ENCODE assay signal across 10 mouse cellular contexts in genomic region chr4:155207841-155208240, GRCm38 (mm10). TPM values are rescaled to one million over a fixed set of nuclear protein-coding genes. Genes with fewer than 3 reads are reported as not detected.
DNase-seq lines count a peak whose midpoint lies in the region; ATAC-seq and TF ChIP-seq lines count a peak whose summit lies in the region.
"Had no signal": no experiment of that assay in that cellular context is flagged by ENCODE, and none has a peak within 500 bp of the region (broad histone marks: within the 10 kb centered on the region; RNA-seq: fewer than 3 reads in every experiment).

No protein-coding gene starts in this region.

- WGBS in heart, postnatal 0 days: 64% methylated on average over 3 of the region's 3 CpGs
- 49% methylated on average over 3 of the region's 3 CpGs for WGBS in spleen, adult 2 months
- WGBS in limb, embryonic 13.5 days: 78% methylated on average over 3 of the region's 3 CpGs

- TF ChIP-seq EP300 in heart, postnatal 0 days (IDR thresholded peaks at IDR 0.05; ENCODE audit: low read depth): no peak

- peaks cover 68% of the 10 kb centered on the region for H3K4me1 ChIP-seq in heart, postnatal 0 days (ENCODE audit: control insufficient read depth, insufficient read depth)
- peaks cover 38% of the 10 kb centered on the region; the same call in 1 of the 2 replicates for H3K4me1 ChIP-seq in spleen, adult 2 months (ENCODE audit: control insufficient read depth, insufficient read depth, insufficient read length)
- H3K4me1 ChIP-seq in limb, embryonic 13.5 days: peaks cover 82% of the 10 kb centered on the region

- no peaks in the 10 kb centered on the region for H3K9me3 ChIP-seq in heart, postnatal 0 days (replicated peaks; ENCODE audit: control insufficient read depth, low read length)
- H3K9me3 ChIP-seq in limb, embryonic 13.5 days: no peaks in the 10 kb centered on the region

- DNase-seq in heart, postnatal 0 days (ENCODE audit: low spot score): no peak
- DNase-seq in heart, adult 18-20 months: no peak
- no peak for DNase-seq in spleen, adult 2 months (ENCODE audit: low read depth in 1 of 2, low spot score in 2 of 2)
- DNase-seq in spleen, adult 18-20 months: no peak
- DNase-seq in layer of hippocampus, postnatal 36 days: no peak
- no peak for DNase-seq in adrenal gland, adult 8-10 months
- DNase-seq: cerebellum, adult 9-10 months; gastrocnemius, postnatal 25 days had no signal

- no peaks in the 10 kb centered on the region for H3K27me3 ChIP-seq in heart, postnatal 0 days (ENCODE audit: control insufficient read depth, insufficient read depth, low read length)
- no peaks in the 10 kb centered on the region for H3K27me3 ChIP-seq in spleen, adult 2 months (ENCODE audit: control insufficient read depth, insufficient read depth, low read length)
- H3K27me3 ChIP-seq in limb, embryonic 13.5 days: no peaks in the 10 kb centered on the region

- no peak for TF ChIP-seq CTCF in heart, postnatal 0 days (IDR thresholded peaks at IDR 0.05; ENCODE audit: low read depth)
- no peak for TF ChIP-seq CTCF in spleen, adult 2 months (IDR thresholded peaks at IDR 0.05; ENCODE audit: extremely low read depth, insufficient read depth, insufficient read length, insufficient replicate concordance)

- H3K27ac ChIP-seq in heart, postnatal 0 days (ENCODE audit: low read depth): peak overlapping the region; percentile 9; the same call in 1 of the 2 replicates
- H3K27ac ChIP-seq in spleen, adult 2 months (ENCODE audit: insufficient read depth, low read length): peak overlapping the region; percentile 7; the same call in 1 of the 2 replicates
- 0 out of 2 replicates have a peak overlapping the region, but pooled peaks have one; percentile 48 for H3K27ac ChIP-seq in limb, embryonic 13.5 days
- H3K27ac ChIP-seq: liver, embryonic 14.5 days had no signal

- no peak overlapping the region for H3K4me3 ChIP-seq in heart, postnatal 0 days (ENCODE audit: low read depth, low read length)
- no peak overlapping the region for H3K4me3 ChIP-seq in spleen, adult 2 months (ENCODE audit: extremely low read depth, insufficient read depth, insufficient read length)
- no peak overlapping the region for H3K4me3 ChIP-seq in limb, embryonic 13.5 days

- no peak; the same call in 1 of the 2 replicates for ATAC-seq in heart, postnatal 0 days (ENCODE audit: insufficient read depth, low read depth)
- no peak for ATAC-seq in limb, embryonic 13.5 days (ENCODE audit: low FRiP score, low read depth)

- H3K4me2 ChIP-seq in heart, postnatal 0 days (ENCODE audit: low read depth, low read length): no peak overlapping the region
- H3K4me2 ChIP-seq in limb, embryonic 13.5 days (replicated peaks): no peak overlapping the region

- no peak for TF ChIP-seq POLR2A in spleen, adult 2 months (IDR thresholded peaks at IDR 0.05; ENCODE audit: low read depth, low read length)

- H3K9ac ChIP-seq in heart, postnatal 0 days (replicated peaks; ENCODE audit: low read depth, low read length): no peak overlapping the region
- H3K9ac ChIP-seq in limb, embryonic 13.5 days: 0 out of 2 replicates have a peak overlapping the region, but pooled peaks have one; percentile 19
- H3K9ac ChIP-seq: liver, embryonic 14.5 days had no signal

- peaks cover 12% of the 10 kb centered on the region for H3K36me3 ChIP-seq in heart, postnatal 0 days (replicated peaks; ENCODE audit: control insufficient read depth, insufficient read depth, low read length)
- no peaks in the 10 kb centered on the region for H3K36me3 ChIP-seq in spleen, adult 2 months (ENCODE audit: control insufficient read depth, insufficient read depth, low read length)
- peaks cover 36% of the 10 kb centered on the region for H3K36me3 ChIP-seq in limb, embryonic 13.5 days

RNA-seq across cellular contexts. Expression of gene Ski, which starts 14.6 kb away (rescaled TPM):
- total RNA-seq in heart, postnatal 0 days (2014; rRNA removed; ENCODE audit: low replicate concordance): 53.2 and 60.6 TPM in 2 replicates
- polyA plus RNA-seq in heart, postnatal 0 days (2015; fragmentation: Nextera tagmentation; extraction: Ambion mirVana): 7.7 and 9.3 TPM in 2 replicates
- 10 to 100 TPM; 48.6 to 50.2 TPM for total RNA-seq in heart, adult 18-20 months (2021)
- polyA plus RNA-seq in spleen, adult 2 months (2012; rRNA removed): 32.2 and 40.6 TPM in 2 replicates
- 24.4 and 24.8 TPM in 2 replicates for polyA plus RNA-seq in limb, embryonic 13.5 days (2015; fragmentation: Nextera tagmentation; extraction: Ambion mirVana)
- 100 to 1,000 TPM; 126 to 132 TPM for total RNA-seq in layer of hippocampus, postnatal 36 days (2021)
- 10 to 100 TPM; 64.1 to 85.4 (median 69.1) TPM for total RNA-seq in adrenal gland, adult 8-10 months (2022)

RNA-seq across cellular contexts. Expression of gene Faap20, which starts 41.8 kb away (rescaled TPM):
- total RNA-seq in heart, postnatal 0 days (2014; rRNA removed; ENCODE audit: low replicate concordance): 45.8 and 69.2 TPM in 2 replicates
- 48.1 and 51.0 TPM in 2 replicates for polyA plus RNA-seq in heart, postnatal 0 days (2015; fragmentation: Nextera tagmentation; extraction: Ambion mirVana)
- total RNA-seq in heart, adult 18-20 months (2021): 10 to 100 TPM; 19.2 to 20.3 TPM
- polyA plus RNA-seq in spleen, adult 2 months (2012; rRNA removed): 43.2 and 64.8 TPM in 2 replicates
- polyA plus RNA-seq in limb, embryonic 13.5 days (2015; fragmentation: Nextera tagmentation; extraction: Ambion mirVana): 92.1 and 97.8 TPM in 2 replicates
- 10 to 100 TPM; 30.9 to 35.1 TPM for total RNA-seq in layer of hippocampus, postnatal 36 days (2021)
- 10 to 100 TPM; 57.4 to 70.1 (median 60.8) TPM for total RNA-seq in adrenal gland, adult 8-10 months (2022)
